Mouse (Mus musculus): ENCODE data around the gene Gm3045. TPM values are rescaled to one million over a fixed set of nuclear protein-coding genes. Genes with fewer than 3 reads are reported as not detected.

Gene Gm3045
- polyA plus RNA-seq, 1 experiment from 2014 or later: not detected

- Histone ChIP-seq H3K9me3 (no peaks in the 10 kb centered on the region), H3K27me3 (no peaks in the 10 kb centered on the region), H3K4me2 (replicated peaks) (no peak overlapping the region), H3K4me1 (no peaks in the 10 kb centered on the region), H3K27ac (no peak overlapping the region), H3K36me3 (no peaks in the 10 kb centered on the region), H3K4me3 (no peak overlapping the region), H3K9ac (no peak overlapping the region)
- ATAC-seq (ENCODE audit: insufficient number of reproducible peaks, insufficient read depth, low FRiP score, low TSS enrichment): no peak
- 86% methylated on average over 6 of the region's 6 CpGs for WGBS
Observed at GRCm38 (mm10) chr13:56471211-56471610, 44.8 kb downstream of the Gm3045 start.

GRCm38 (mm10) chr13:56471951-56472350, 45.6 kb downstream of the Gm3045 start:
- H3K9ac ChIP-seq: no peak overlapping the region
- H3K27me3 ChIP-seq: no peaks in the 10 kb centered on the region
- 67% methylated on average over 9 of the region's 9 CpGs for WGBS
- H3K4me1 ChIP-seq: no peaks in the 10 kb centered on the region; the same call in 1 of the 2 replicates
- H3K27ac ChIP-seq: no peak overlapping the region
- H3K36me3 ChIP-seq: no peaks in the 10 kb centered on the region
- H3K9me3 ChIP-seq: no peaks in the 10 kb centered on the region
- no peak overlapping the region for H3K4me2 ChIP-seq (replicated peaks)
- no peak for ATAC-seq (ENCODE audit: insufficient number of reproducible peaks, insufficient read depth, low FRiP score, low TSS enrichment)
- H3K4me3 ChIP-seq: no peak overlapping the region

GRCm38 (mm10) chr13:56472661-56473060, 46.3 kb downstream of the Gm3045 start:
- 85% methylated on average over 9 of the region's 9 CpGs for WGBS
- Histone ChIP-seq H3K9me3 (no peaks in the 10 kb centered on the region), H3K4me3 (no peak overlapping the region), H3K36me3 (no peaks in the 10 kb centered on the region), H3K4me1 (no peaks in the 10 kb centered on the region; the same call in none of the 2 replicates), H3K9ac (no peak overlapping the region), H3K27ac (no peak overlapping the region), H3K4me2 (replicated peaks) (no peak overlapping the region), H3K27me3 (no peaks in the 10 kb centered on the region)
- no peak for ATAC-seq (ENCODE audit: insufficient number of reproducible peaks, insufficient read depth, low FRiP score, low TSS enrichment)

GRCm38 (mm10) chr13:56475363-56475762, 49.0 kb downstream of the Gm3045 start:
- H3K4me1 ChIP-seq: no peaks in the 10 kb centered on the region; the same call in none of the 2 replicates
- no peaks in the 10 kb centered on the region for H3K9me3 ChIP-seq
- no peak overlapping the region for H3K4me3 ChIP-seq
- 35% methylated on average over 4 of the region's 4 CpGs for WGBS
- no peak overlapping the region for H3K4me2 ChIP-seq (replicated peaks)
- no peak overlapping the region for H3K9ac ChIP-seq
- H3K27me3 ChIP-seq: no peaks in the 10 kb centered on the region
- ATAC-seq (ENCODE audit: insufficient number of reproducible peaks, insufficient read depth, low FRiP score, low TSS enrichment): no peak
- H3K27ac ChIP-seq: no peak overlapping the region
- no peaks in the 10 kb centered on the region for H3K36me3 ChIP-seq

GRCm38 (mm10) chr13:56476790-56477189, 50.4 kb downstream of the Gm3045 start:
- H3K9me3 ChIP-seq: no peaks in the 10 kb centered on the region
- H3K4me2 ChIP-seq (replicated peaks): no peak overlapping the region
- H3K4me3 ChIP-seq: no peak overlapping the region
- ATAC-seq (ENCODE audit: insufficient number of reproducible peaks, insufficient read depth, low FRiP score, low TSS enrichment): no peak
- H3K36me3 ChIP-seq: no peaks in the 10 kb centered on the region
- WGBS: 48% methylated on average over 5 of the region's 5 CpGs
- H3K27me3 ChIP-seq: no peaks in the 10 kb centered on the region
- H3K27ac ChIP-seq: no peak overlapping the region
- no peaks in the 10 kb centered on the region; the same call in none of the 2 replicates for H3K4me1 ChIP-seq
- H3K9ac ChIP-seq: no peak overlapping the region

- Histone ChIP-seq H3K4me3 (no peak overlapping the region), H3K4me1 (no peaks in the 10 kb centered on the region; the same call in none of the 2 replicates), H3K27ac (no peak overlapping the region), H3K9me3 (no peaks in the 10 kb centered on the region), H3K4me2 (replicated peaks) (no peak overlapping the region), H3K9ac (no peak overlapping the region), H3K36me3 (no peaks in the 10 kb centered on the region), H3K27me3 (no peaks in the 10 kb centered on the region)
- WGBS: 29% methylated on average over 6 of the region's 6 CpGs
- no peak for ATAC-seq (ENCODE audit: insufficient number of reproducible peaks, insufficient read depth, low FRiP score, low TSS enrichment)
Observed at GRCm38 (mm10) chr13:56477271-56477670, 50.9 kb downstream of the Gm3045 start.

- no peaks in the 10 kb centered on the region; the same call in none of the 2 replicates for H3K4me1 ChIP-seq
- no peak overlapping the region for H3K9ac ChIP-seq
- ATAC-seq (ENCODE audit: insufficient number of reproducible peaks, insufficient read depth, low FRiP score, low TSS enrichment): no peak
- no peaks in the 10 kb centered on the region for H3K36me3 ChIP-seq
- no peak overlapping the region for H3K4me2 ChIP-seq (replicated peaks)
- no peaks in the 10 kb centered on the region for H3K9me3 ChIP-seq
- 84% methylated on average over 6 of the region's 6 CpGs for WGBS
- H3K27ac ChIP-seq: no peak overlapping the region
- H3K27me3 ChIP-seq: no peaks in the 10 kb centered on the region
- no peak overlapping the region for H3K4me3 ChIP-seq
Observed at GRCm38 (mm10) chr13:56478027-56478426, 51.6 kb downstream of the Gm3045 start.

GRCm38 (mm10) chr13:56482146-56482545, 55.8 kb downstream of the Gm3045 start, which contains the start of gene Il9:
TSS of gene Il9 (minus strand) at chr13:56482246.
- ATAC-seq (ENCODE audit: insufficient number of reproducible peaks, insufficient read depth, low FRiP score, low TSS enrichment): no peak
- no peak within 1 kb of the TSS for H3K4me3 ChIP-seq
- WGBS: 76% methylated on average over 3 of the region's 3 CpGs

More at GRCm38 (mm10) chr13:56482146-56482545, 55.8 kb downstream of the Gm3045 start, which contains the start of gene Il9:
- H3K4me1 ChIP-seq: no peaks in the 10 kb centered on the region; the same call in none of the 2 replicates
- no peaks in the 10 kb centered on the region for H3K36me3 ChIP-seq
- no peak within 1 kb of the TSS for H3K9ac ChIP-seq
- no peaks in the 10 kb centered on the region for H3K27me3 ChIP-seq
- no peak within 1 kb of the TSS for H3K27ac ChIP-seq
- no peaks in the 10 kb centered on the region for H3K9me3 ChIP-seq
- H3K4me2 ChIP-seq (replicated peaks): no peak within 1 kb of the TSS

Other genes with a start within 250 kb of the Gm3045 start
- gene Tifab, start 247.7 kb upstream of the Gm3045 start, polyA plus RNA-seq (2016; fragmentation: Nextera tagmentation; extraction: Ambion mirVana): 1.3 and 1.5 TPM in 2 replicates
- 5.1 and 6.0 TPM in 2 replicates for gene Neurog1, start 174.4 kb upstream of the Gm3045 start, polyA plus RNA-seq (2016; fragmentation: Nextera tagmentation; extraction: Ambion mirVana)
- gene Cxcl14, start 130.0 kb upstream of the Gm3045 start, polyA plus RNA-seq (2016; fragmentation: Nextera tagmentation; extraction: Ambion mirVana): 308 and 338 TPM in 2 replicates
- 0.05 and 0.19 TPM in 2 replicates for gene Slc25a48, start 11.8 kb downstream of the Gm3045 start, polyA plus RNA-seq (2016; fragmentation: Nextera tagmentation; extraction: Ambion mirVana)
- not detected in 2 replicates for gene Il9, start 55.7 kb downstream of the Gm3045 start, polyA plus RNA-seq (2016; fragmentation: Nextera tagmentation; extraction: Ambion mirVana)
- gene Fbxl21, start 95.9 kb downstream of the Gm3045 start, polyA plus RNA-seq (2016; fragmentation: Nextera tagmentation; extraction: Ambion mirVana): 2.8 and 3.4 TPM in 2 replicates
- gene Lect2, start 121.9 kb downstream of the Gm3045 start, polyA plus RNA-seq (2016; fragmentation: Nextera tagmentation; extraction: Ambion mirVana): not detected in 2 replicates
- gene Tgfbi, start 182.9 kb downstream of the Gm3045 start, polyA plus RNA-seq (2016; fragmentation: Nextera tagmentation; extraction: Ambion mirVana): 120 and 121 TPM in 2 replicates